ENCODE assay signal across 11 mouse cellular contexts in the genomic region with DNA sequence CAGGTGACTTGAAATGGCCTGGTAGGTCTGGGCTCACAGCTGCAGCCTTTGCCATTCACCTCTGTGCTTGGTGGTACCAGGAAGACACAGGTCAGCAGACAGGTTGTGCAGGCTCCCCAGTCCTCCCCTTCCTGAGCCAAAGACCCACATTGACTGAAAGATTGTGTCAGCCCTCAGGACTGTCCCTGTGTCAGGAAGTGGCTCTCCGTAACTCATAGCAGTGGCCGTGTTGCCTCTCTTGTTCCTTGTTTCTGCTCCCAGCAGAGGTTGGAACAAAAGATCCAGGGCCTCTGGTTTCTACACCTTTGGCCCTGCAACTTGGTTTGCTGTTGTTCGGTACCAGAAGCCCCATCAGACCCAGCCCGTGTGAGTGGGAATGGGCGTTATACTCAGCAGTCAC. TPM values are rescaled to one million over a fixed set of nuclear protein-coding genes. Genes with fewer than 3 reads are reported as not detected.
DNase-seq lines count a peak whose midpoint lies in the region; ATAC-seq and TF ChIP-seq lines count a peak whose summit lies in the region.
"Had no signal": no experiment of that assay in that cellular context is flagged by ENCODE, and none has a peak within 500 bp of the region (broad histone marks: within the 10 kb centered on the region; RNA-seq: fewer than 3 reads in every experiment).

No protein-coding gene starts in this region.

- no peak for TF ChIP-seq CTCF in kidney, postnatal 0 days (IDR thresholded peaks at IDR 0.05; ENCODE audit: low read depth)

- no peak overlapping the region for H3K4me2 ChIP-seq in forebrain, embryonic 11.5 days (ENCODE audit: low read depth, low read length, severe bottlenecking)
- no peak overlapping the region for H3K4me2 ChIP-seq in kidney, postnatal 0 days (ENCODE audit: low read length)
- no peak overlapping the region for H3K4me2 ChIP-seq in embryonic facial prominence, embryonic 13.5 days
- H3K4me2 ChIP-seq in liver, embryonic 12.5 days: no peak overlapping the region

- peaks cover 49% of the 10 kb centered on the region for H3K36me3 ChIP-seq in forebrain, embryonic 10.5 days (replicated peaks)
- H3K36me3 ChIP-seq in forebrain, embryonic 11.5 days (ENCODE audit: control insufficient read depth, insufficient read depth, low read length): no peaks in the 10 kb centered on the region; the same call in 1 of the 2 replicates
- H3K36me3 ChIP-seq in kidney, postnatal 0 days (ENCODE audit: insufficient read depth, low read length): no peaks in the 10 kb centered on the region
- 0 out of 2 replicates have a peak, but pooled peaks cover 3% of the 10 kb centered on the region for H3K36me3 ChIP-seq in embryonic facial prominence, embryonic 13.5 days
- no peaks in the 10 kb centered on the region for H3K36me3 ChIP-seq in liver, embryonic 12.5 days

- 89% methylated on average over 5 of the region's 5 CpGs for WGBS in forebrain, embryonic 10.5 days
- 88% methylated on average over 5 of the region's 5 CpGs for WGBS in forebrain, embryonic 11.5 days
- 55% methylated on average over 5 of the region's 5 CpGs for WGBS in kidney, postnatal 0 days
- 81% methylated on average over 5 of the region's 5 CpGs for WGBS in embryonic facial prominence, embryonic 13.5 days
- WGBS in liver, embryonic 12.5 days (ENCODE audit: insufficient replicate concordance): 43% methylated on average over 5 of the region's 5 CpGs

- H3K4me3 ChIP-seq in forebrain, embryonic 10.5 days: no peak overlapping the region
- H3K4me3 ChIP-seq in forebrain, embryonic 11.5 days (ENCODE audit: low read depth, low read length): no peak overlapping the region
- H3K4me3 ChIP-seq in kidney, postnatal 0 days (replicated peaks; ENCODE audit: low read depth, low read length): no peak overlapping the region
- H3K4me3 ChIP-seq in embryonic facial prominence, embryonic 13.5 days: no peak overlapping the region
- no peak overlapping the region for H3K4me3 ChIP-seq in liver, embryonic 12.5 days

- ATAC-seq in forebrain, embryonic 11.5 days (replicated peaks; ENCODE audit: low FRiP score): no peak
- ATAC-seq in kidney, postnatal 0 days (replicated peaks; ENCODE audit: low FRiP score, low read depth): no peak
- no peak for ATAC-seq in embryonic facial prominence, embryonic 13.5 days (ENCODE audit: insufficient number of reproducible peaks, insufficient read depth, low FRiP score, low TSS enrichment, low read depth)
- no peak for ATAC-seq in liver, embryonic 12.5 days

- DNase-seq in forebrain, embryonic 10.5 days (ENCODE audit: extremely low spot score, low spot score): no peak
- no peak for DNase-seq in forebrain, embryonic 11.5 days (ENCODE audit: low spot score)
- DNase-seq in kidney, postnatal 0 days (ENCODE audit: low spot score): no peak
- DNase-seq in kidney, postnatal 14 days: no peak
- no peak for DNase-seq in embryo, embryonic 9.5 days (ENCODE audit: extremely low spot score)
- no peak for DNase-seq in layer of hippocampus, adult 9-10 months (ENCODE audit: low spot score)

- no peak overlapping the region for H3K9ac ChIP-seq in forebrain, embryonic 11.5 days (ENCODE audit: low read length)
- H3K9ac ChIP-seq in kidney, postnatal 0 days (ENCODE audit: low read depth, low read length): no peak overlapping the region
- 0 out of 2 replicates have a peak overlapping the region, but pooled peaks have one; percentile 11 for H3K9ac ChIP-seq in embryonic facial prominence, embryonic 13.5 days
- no peak overlapping the region for H3K9ac ChIP-seq in liver, embryonic 12.5 days
- H3K9ac ChIP-seq: liver, embryonic 14.5 days had no signal

- H3K4me1 ChIP-seq in forebrain, embryonic 10.5 days: peaks cover 73% of the 10 kb centered on the region
- H3K4me1 ChIP-seq in forebrain, embryonic 11.5 days (replicated peaks; ENCODE audit: control insufficient read depth, insufficient read depth, low read length): peaks cover 11% of the 10 kb centered on the region; the same call in 1 of the 2 replicates
- H3K4me1 ChIP-seq in kidney, postnatal 0 days (replicated peaks; ENCODE audit: insufficient read depth, low read length): peaks cover 18% of the 10 kb centered on the region
- H3K4me1 ChIP-seq in embryonic facial prominence, embryonic 13.5 days: peaks cover 30% of the 10 kb centered on the region
- peaks cover 10% of the 10 kb centered on the region; the same call in 1 of the 2 replicates for H3K4me1 ChIP-seq in liver, embryonic 12.5 days

- no peaks in the 10 kb centered on the region for H3K9me3 ChIP-seq in forebrain, embryonic 10.5 days
- no peaks in the 10 kb centered on the region for H3K9me3 ChIP-seq in forebrain, embryonic 11.5 days (ENCODE audit: control insufficient read depth, low read length)
- H3K9me3 ChIP-seq in kidney, postnatal 0 days (replicated peaks; ENCODE audit: low read length): no peaks in the 10 kb centered on the region
- no peaks in the 10 kb centered on the region for H3K9me3 ChIP-seq in embryonic facial prominence, embryonic 13.5 days
- H3K9me3 ChIP-seq in liver, embryonic 12.5 days (replicated peaks): no peaks in the 10 kb centered on the region

- peak overlapping the region; percentile 58 for H3K27ac ChIP-seq in forebrain, embryonic 10.5 days
- H3K27ac ChIP-seq in forebrain, embryonic 11.5 days (ENCODE audit: low read depth, low read length): no peak overlapping the region; the same call in 1 of the 2 replicates
- peak overlapping the region; percentile 70 for H3K27ac ChIP-seq in kidney, postnatal 0 days
- peak overlapping the region; percentile 29 for H3K27ac ChIP-seq in embryonic facial prominence, embryonic 13.5 days
- H3K27ac ChIP-seq in liver, embryonic 12.5 days: peak overlapping the region; percentile 16; the same call in 1 of the 2 replicates
- H3K27ac ChIP-seq: liver, embryonic 14.5 days had no signal

- H3K27me3 ChIP-seq in forebrain, embryonic 10.5 days (ENCODE audit: poor library complexity, severe bottlenecking): 0 out of 2 replicates have a peak, but pooled peaks cover 5% of the 10 kb centered on the region
- no peaks in the 10 kb centered on the region for H3K27me3 ChIP-seq in forebrain, embryonic 11.5 days (ENCODE audit: control insufficient read depth, insufficient read depth, low read length)
- H3K27me3 ChIP-seq in kidney, postnatal 0 days (ENCODE audit: insufficient read depth, low read length): no peaks in the 10 kb centered on the region
- no peaks in the 10 kb centered on the region for H3K27me3 ChIP-seq in embryonic facial prominence, embryonic 13.5 days
- H3K27me3 ChIP-seq in liver, embryonic 12.5 days (replicated peaks): no peaks in the 10 kb centered on the region

RNA-seq across cellular contexts. Expression of gene 4933415A04Rik, which starts 17.7 kb away (rescaled TPM):
- polyA plus RNA-seq in forebrain, embryonic 10.5 days (2016; fragmentation: Nextera tagmentation; extraction: Ambion mirVana): 10.7 and 11.2 TPM in 2 replicates
- polyA plus RNA-seq in forebrain, embryonic 11.5 days (2014; fragmentation: Nextera tagmentation; extraction: Ambion mirVana): 7.4 and 8.5 TPM in 2 replicates
- 3.8 and 4.6 TPM in 2 replicates for polyA plus RNA-seq in kidney, postnatal 0 days (2015; fragmentation: Nextera tagmentation; extraction: Ambion mirVana)
- polyA plus RNA-seq in embryonic facial prominence, embryonic 13.5 days (2015; fragmentation: Nextera tagmentation; extraction: Ambion mirVana): 3.5 and 4.2 TPM in 2 replicates
- polyA plus RNA-seq in liver, embryonic 12.5 days (2016; fragmentation: Nextera tagmentation; extraction: Ambion mirVana): 1.0 and 1.4 TPM in 2 replicates

RNA-seq across cellular contexts. Expression of gene Fabp6, which starts 32.2 kb away (rescaled TPM):
- not detected in 2 replicates for polyA plus RNA-seq in forebrain, embryonic 10.5 days (2016; fragmentation: Nextera tagmentation; extraction: Ambion mirVana)
- polyA plus RNA-seq in forebrain, embryonic 11.5 days (2014; fragmentation: Nextera tagmentation; extraction: Ambion mirVana): not detected in 2 replicates
- 0.36 TPM in 1 of 2 replicates, not detected in the other for polyA plus RNA-seq in kidney, postnatal 0 days (2015; fragmentation: Nextera tagmentation; extraction: Ambion mirVana)
- polyA plus RNA-seq in embryonic facial prominence, embryonic 13.5 days (2015; fragmentation: Nextera tagmentation; extraction: Ambion mirVana): 26.5 TPM in 1 of 2 replicates, not detected in the other
- polyA plus RNA-seq in liver, embryonic 12.5 days (2016; fragmentation: Nextera tagmentation; extraction: Ambion mirVana): not detected in 2 replicates
- polyA plus RNA-seq: brain, embryonic 14.5 days; forebrain, embryonic 16.5 days; liver, embryonic 14.5 days had no signal

RNA-seq across cellular contexts. Expression of gene Ccnjl, which starts 40.6 kb away (rescaled TPM):
- 34.8 and 36.9 TPM in 2 replicates for polyA plus RNA-seq in forebrain, embryonic 10.5 days (2016; fragmentation: Nextera tagmentation; extraction: Ambion mirVana)
- 30.7 and 32.3 TPM in 2 replicates for polyA plus RNA-seq in forebrain, embryonic 11.5 days (2014; fragmentation: Nextera tagmentation; extraction: Ambion mirVana)
- 14.1 and 14.2 TPM in 2 replicates for polyA plus RNA-seq in kidney, postnatal 0 days (2015; fragmentation: Nextera tagmentation; extraction: Ambion mirVana)
- polyA plus RNA-seq in embryonic facial prominence, embryonic 13.5 days (2015; fragmentation: Nextera tagmentation; extraction: Ambion mirVana): 13.7 and 14.2 TPM in 2 replicates
- 5.4 and 5.6 TPM in 2 replicates for polyA plus RNA-seq in liver, embryonic 12.5 days (2016; fragmentation: Nextera tagmentation; extraction: Ambion mirVana)
